Mouse (Mus musculus): Measurements from ENCODE around the gene Cbr4.

The Cbr4 gene

GRCm38 (mm10) chr8:61552221-61552620, 64.7 kb downstream of the Cbr4 start:
- DNase-seq: no peak

GRCm38 (mm10) chr8:61552755-61553402, 65.3 kb downstream of the Cbr4 start:
- DNase-seq: no peak

- DNase-seq: no peak
Measured at GRCm38 (mm10) chr8:61555343-61555742, 67.8 kb downstream of the Cbr4 start.

- DNase-seq: no peak
Measured at GRCm38 (mm10) chr8:61556219-61556618, 68.7 kb downstream of the Cbr4 start.
